Mouse (Mus musculus) megakaryocyte, embryonic 14.5 days (primary cell): ENCODE measurements at regions not wholly inside any gene's neighbourhood (a gene's known extent, or its start where the extent isn't known, plus 50 kb on each side); places are given as distances from the start of the nearest gene placed in this dataset.

Experiments used
- FLI1 ChIP-seq: IDR thresholded peaks from 2 replicates; pipeline ENCODE4 v1.6.1; 2012; ENCODE audit warnings: low read length, inconsistent platforms, mixed read lengths
- GATA1 ChIP-seq: IDR thresholded peaks from 3 replicates; pipeline ENCODE4 v1.6.1; 2012; ENCODE audit warnings: mixed read lengths, low read length, inconsistent platforms, borderline replicate concordance

DNA sequence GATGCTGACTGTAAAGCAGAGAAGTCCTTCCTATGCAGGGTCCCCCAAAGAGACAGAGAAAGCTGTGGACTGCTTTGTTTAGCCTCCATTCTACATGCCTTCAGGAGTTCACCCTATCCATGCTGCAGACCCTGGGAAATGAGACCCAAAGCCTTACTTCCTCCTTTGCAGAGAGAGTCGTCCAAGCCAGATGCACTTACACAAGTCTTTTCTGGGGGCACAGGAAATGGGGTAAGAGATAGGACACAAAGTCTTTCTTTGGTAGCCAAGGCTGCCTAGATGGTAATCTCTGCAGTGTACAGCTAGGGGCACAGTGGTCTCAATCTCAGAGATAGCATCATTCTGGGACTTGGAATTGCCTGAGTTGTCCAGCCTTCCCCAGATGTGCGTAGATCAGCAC lies 448.1 kb upstream of the Smim15 start:
- TF ChIP-seq GATA1: no peak
- TF ChIP-seq FLI1: no peak
